Mouse (Mus musculus) lung, postnatal 0 days (tissue): ENCODE results near the gene Mpp3. TPM values are rescaled to one million over a fixed set of nuclear protein-coding genes. Genes with fewer than 3 reads are reported as not detected.

Source experiments
- ATAC-seq: fragments of 200-750 bp; cut with Nextera tagmentation; 2 replicates; pipeline ENCODE4 v1.8.0; 2017; ENCODE audit warnings: moderate library complexity
- DNase-seq: peaks from one replicate; pipeline ENCODE4 v3.0.0-alpha.2; 2016; ENCODE audit warnings: low spot score
- H3K27ac ChIP-seq: fragments of 300-500 bp; sonication (generic); 2 replicates; pipeline ENCODE4 v1.5.1; 2014; ENCODE audit warnings: antibody characterized with exemption, mild to moderate bottlenecking, low read length, mixed read lengths
- H3K27me3 ChIP-seq: fragments of 300-500 bp; sonication (generic); replicated peaks from 2 replicates; pipeline ENCODE4 v1.6.1; 2014; ENCODE audit warnings: low read length, mixed read lengths; ENCODE audit not compliant: insufficient read depth
- H3K36me3 ChIP-seq: fragments of 300-500 bp; sonication (generic); 2 replicates; pipeline ENCODE4 v1.6.1; 2014; ENCODE audit warnings: low read length, mixed read lengths; ENCODE audit not compliant: insufficient read depth
- H3K4me1 ChIP-seq: fragments of 300-500 bp; sonication (generic); 2 replicates; pipeline ENCODE4 v1.6.1; 2014; ENCODE audit warnings: antibody characterized with exemption, low read depth, low read length, mixed read lengths; ENCODE audit not compliant: insufficient read depth
- H3K4me2 ChIP-seq: fragments of 300-500 bp; sonication (generic); replicated peaks from 2 replicates; pipeline ENCODE4 v1.6.1; 2014; ENCODE audit warnings: low read depth, mild to moderate bottlenecking, low read length, moderate library complexity, mixed read lengths
- H3K4me3 ChIP-seq: fragments of 300-500 bp; sonication (generic); 2 replicates; pipeline ENCODE4 v1.5.1; 2014; ENCODE audit warnings: low read depth, low read length
- H3K9ac ChIP-seq: fragments of 300-500 bp; sonication (generic); replicated peaks from 2 replicates; pipeline ENCODE4 v1.6.1; 2014; ENCODE audit warnings: low read depth, mild to moderate bottlenecking
- H3K9me3 ChIP-seq: fragments of 300-500 bp; sonication (generic); 2 replicates; pipeline ENCODE4 v1.6.1; 2016; ENCODE audit warnings: low read length, mixed read lengths
- CTCF ChIP-seq: IDR thresholded peaks from 2 replicates; pipeline ENCODE4 v1.5.1; 2016; ENCODE audit warnings: antibody characterized with exemption, mild to moderate bottlenecking
- EP300 ChIP-seq: IDR thresholded peaks from 2 replicates; pipeline ENCODE4 v1.6.1; 2016; ENCODE audit warnings: antibody characterized with exemption, mild to moderate bottlenecking, control low read depth
- WGBS: fragments of 180-500 bp; shearing (Covaris S2); extraction: QIAGEN DNeasy Blood & Tissue Kit; methylation state at CpG from one replicate; pipeline ENCODE4 v1.1.7; 2014; 5-methylcytosine and 5-hydroxymethylcytosine counted together
- polyA plus RNA-seq: library from polyadenylated mRNA; unstranded; fragments of >200 nt; fragmentation: Nextera tagmentation; extraction: Ambion mirVana; gene quantifications from 2 replicates; pipeline ENCODE4 v1.2.1, GENCODE M21; 2015

Mpp3 gene
- polyA plus RNA-seq, 1 experiment from 2014 or later: 2.2 TPM

- no peak for DNase-seq
- no peak overlapping the region for H3K9ac ChIP-seq
- TF ChIP-seq EP300 (no peak), CTCF (no peak)
- H3K4me1 ChIP-seq: no peaks in the 10 kb centered on the region
- no peak overlapping the region for H3K4me2 ChIP-seq
- 71% methylated on average over 7 of the region's 7 CpGs for WGBS
- H3K27ac ChIP-seq: no peak overlapping the region
- no peak overlapping the region for H3K4me3 ChIP-seq
- H3K36me3 ChIP-seq: no peaks in the 10 kb centered on the region
- H3K9me3 ChIP-seq: no peaks in the 10 kb centered on the region
- no peak for ATAC-seq
- H3K27me3 ChIP-seq: no peaks in the 10 kb centered on the region
These were observed 8.1 kb upstream of the Mpp3 start for GRCm38 (mm10) chr11:102036336-102036735.

GRCm38 (mm10) chr11:102035456-102035960, 7.2 kb upstream of the Mpp3 start:
- Histone ChIP-seq H3K36me3 (no peaks in the 10 kb centered on the region), H3K4me2 (no peak overlapping the region), H3K9ac (no peak overlapping the region), H3K27ac (no peak overlapping the region), H3K4me3 (no peak overlapping the region), H3K9me3 (no peaks in the 10 kb centered on the region), H3K27me3 (no peaks in the 10 kb centered on the region), H3K4me1 (no peaks in the 10 kb centered on the region)
- DNase-seq (no peak), ATAC-seq (no peak)
- 61% methylated on average over 5 of the region's 5 CpGs for WGBS
- TF ChIP-seq CTCF (no peak), EP300 (no peak)

- no peak for TF ChIP-seq EP300
- Histone ChIP-seq H3K4me2 (no peak overlapping the region), H3K9ac (no peak overlapping the region), H3K4me3 (no peak overlapping the region), H3K27me3 (no peaks in the 10 kb centered on the region), H3K36me3 (no peaks in the 10 kb centered on the region), H3K9me3 (no peaks in the 10 kb centered on the region), H3K4me1 (no peaks in the 10 kb centered on the region), H3K27ac (no peak overlapping the region)
- DNase-seq (no peak), ATAC-seq (no peak)
- WGBS: 66% methylated on average over 8 of the region's 8 CpGs
These were observed 6.6 kb upstream of the Mpp3 start for GRCm38 (mm10) chr11:102034887-102035286.

- Histone ChIP-seq H3K4me1 (no peaks in the 10 kb centered on the region), H3K27me3 (no peaks in the 10 kb centered on the region), H3K4me2 (no peak overlapping the region), H3K27ac (no peak overlapping the region), H3K36me3 (no peaks in the 10 kb centered on the region), H3K4me3 (no peak overlapping the region), H3K9ac (no peak overlapping the region), H3K9me3 (no peaks in the 10 kb centered on the region)
- DNase-seq (no peak), ATAC-seq (no peak)
- 85% methylated on average over 12 of the region's 12 CpGs for WGBS
- TF ChIP-seq CTCF (no peak), EP300 (no peak)
These were observed 4.9 kb upstream of the Mpp3 start for GRCm38 (mm10) chr11:102033055-102033591.

- Histone ChIP-seq H3K27me3 (no peaks in the 10 kb centered on the region), H3K4me3 (no peak overlapping the region), H3K9ac (no peak overlapping the region), H3K4me2 (no peak overlapping the region), H3K9me3 (no peaks in the 10 kb centered on the region), H3K27ac (no peak overlapping the region), H3K4me1 (no peaks in the 10 kb centered on the region), H3K36me3 (no peaks in the 10 kb centered on the region)
- no peak for TF ChIP-seq CTCF
- no peak for TF ChIP-seq EP300
- ATAC-seq (no peak), DNase-seq (no peak)
- WGBS: 61% methylated on average over 7 of the region's 7 CpGs
These were observed 2.9 kb upstream of the Mpp3 start for GRCm38 (mm10) chr11:102031149-102031548.

- no peak for TF ChIP-seq EP300
- TF ChIP-seq CTCF: peak; percentile 33
- DNase-seq: no peak
- Histone ChIP-seq H3K9me3 (no peaks in the 10 kb centered on the region), H3K4me2 (no peak overlapping the region), H3K4me1 (no peaks in the 10 kb centered on the region), H3K9ac (no peak overlapping the region), H3K4me3 (no peak overlapping the region), H3K27me3 (no peaks in the 10 kb centered on the region), H3K27ac (no peak overlapping the region), H3K36me3 (no peaks in the 10 kb centered on the region)
- WGBS: 35% methylated on average over 7 of the region's 7 CpGs
- ATAC-seq: no peak
These were observed 1.7 kb upstream of the Mpp3 start for GRCm38 (mm10) chr11:102029966-102030365.

GRCm38 (mm10) chr11:102029304-102029703, 1.0 kb upstream of the Mpp3 start:
- no peak for ATAC-seq

More at GRCm38 (mm10) chr11:102029304-102029703, 1.0 kb upstream of the Mpp3 start:
- Histone ChIP-seq H3K4me2 (no peak overlapping the region), H3K27me3 (no peaks in the 10 kb centered on the region), H3K36me3 (no peaks in the 10 kb centered on the region), H3K9me3 (no peaks in the 10 kb centered on the region), H3K27ac (no peak overlapping the region), H3K4me1 (no peaks in the 10 kb centered on the region), H3K4me3 (no peak overlapping the region), H3K9ac (no peak overlapping the region)
- no peak for TF ChIP-seq CTCF
- TF ChIP-seq EP300: no peak
- WGBS: 75% methylated on average over 4 of the region's 4 CpGs
- no peak for DNase-seq
